Mouse (Mus musculus): ENCODE results near the gene Senp2. TPM values are rescaled to one million over a fixed set of nuclear protein-coding genes. Genes with fewer than 3 reads are reported as not detected.

The Senp2 gene
- total RNA-seq, 2 experiments from 2014 or later = 73.5 to 77.0 TPM

DNA sequence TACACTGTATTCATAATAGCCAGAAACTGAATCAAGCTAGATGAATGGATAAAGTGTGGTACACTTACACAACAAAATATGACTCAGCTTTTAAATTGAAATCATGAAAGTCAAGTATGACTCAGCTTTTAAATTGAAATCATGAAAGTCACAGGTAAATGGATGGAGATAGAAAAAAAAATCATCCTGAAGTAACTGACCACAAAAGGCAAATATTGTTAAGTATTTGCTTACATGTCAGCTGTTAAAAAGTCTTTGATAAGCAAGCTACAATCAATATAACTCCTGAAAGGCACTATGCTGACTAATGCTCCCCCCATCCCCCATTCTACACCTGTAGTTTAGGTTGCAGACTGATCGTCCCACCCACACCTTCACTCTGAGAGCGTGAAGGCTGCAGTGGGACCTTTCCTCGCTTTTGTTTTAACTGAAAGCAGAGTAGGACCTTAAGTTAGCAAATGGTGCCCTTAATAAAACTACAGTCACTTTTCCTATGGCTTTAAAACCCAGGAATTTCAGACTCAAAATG, 82.0 kb downstream of the Senp2 start:
- no peak for DNase-seq (ENCODE audit: low spot score in 2 of 2)

DNA sequence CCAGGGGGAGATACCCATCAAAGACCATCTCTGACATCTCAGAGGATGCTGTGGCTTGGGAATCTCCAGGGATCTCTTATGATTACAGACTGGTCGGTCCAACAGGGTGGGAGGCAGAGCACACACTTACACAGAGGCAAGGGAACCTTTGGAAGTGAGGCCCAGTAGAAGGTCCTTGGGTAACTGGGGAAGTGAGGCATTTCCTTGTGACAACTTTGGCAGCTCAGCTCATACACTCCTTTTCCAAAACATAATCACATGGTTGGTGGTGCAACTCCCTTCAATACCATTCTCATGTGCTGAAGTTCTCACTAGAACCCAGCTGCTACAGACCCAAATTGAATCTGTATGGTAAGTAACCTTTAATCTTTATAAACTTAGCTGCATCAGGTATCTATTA, 86.5 kb downstream of the Senp2 start:
- DNase-seq (ENCODE audit: low spot score in 2 of 2) = no peak

DNA sequence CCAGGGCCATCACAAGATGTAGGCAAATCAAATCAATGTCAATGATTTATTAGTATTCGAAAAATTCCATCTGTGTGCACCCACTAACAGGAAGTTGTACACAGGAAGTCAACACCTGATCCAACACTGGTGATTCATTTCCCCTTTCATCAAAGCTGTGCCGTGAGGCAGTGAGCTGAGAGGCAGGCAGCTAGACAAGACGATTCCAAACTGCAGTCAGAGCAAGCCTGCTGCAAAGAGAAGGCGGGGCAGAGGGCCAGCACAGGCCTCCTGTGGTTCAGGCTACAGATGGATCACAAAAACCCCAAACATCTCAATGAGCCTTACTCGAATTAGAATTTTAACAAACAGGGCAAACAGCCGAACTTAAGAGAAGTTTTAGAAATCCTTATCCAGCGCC, 88.4 kb downstream of the Senp2 start:
- no peak for DNase-seq (ENCODE audit: low spot score in 2 of 2)

Other genes with a start within 250 kb of the Senp2 start
- 1 to 10 TPM; 1.3 to 1.7 TPM for gene Ehhadh, start 221.7 kb upstream of the Senp2 start, total RNA-seq (2021)
- gene Map3k13, start 215.1 kb upstream of the Senp2 start, total RNA-seq (2021) = 10 to 100 TPM; 14.7 to 15.1 TPM
- gene Tmem41a, start 61.9 kb upstream of the Senp2 start, total RNA-seq (2021) = 10 to 100 TPM; 17.5 to 18.5 TPM
- under 1 TPM; 0.29 to 0.32 TPM for gene Liph, start 13.8 kb upstream of the Senp2 start, total RNA-seq (2021)
- 1 to 10 TPM; 1.1 TPM for gene Igf2bp2, start 153.8 kb downstream of the Senp2 start, total RNA-seq (2021)